Mouse (Mus musculus): Measurements from ENCODE around the gene Arhgef15. TPM values are rescaled to one million over a fixed set of nuclear protein-coding genes. Genes with fewer than 3 reads are reported as not detected.
"Not testable (repeated sequence)": the region's sequence is repeated elsewhere in the genome, so short reads cannot be mapped to it uniquely, and the experiment has no call there.

Arhgef15 gene
- total RNA-seq, 4 experiments from 2014 or later = 9.1 to 16.5 (median 12.0) TPM

DNA sequence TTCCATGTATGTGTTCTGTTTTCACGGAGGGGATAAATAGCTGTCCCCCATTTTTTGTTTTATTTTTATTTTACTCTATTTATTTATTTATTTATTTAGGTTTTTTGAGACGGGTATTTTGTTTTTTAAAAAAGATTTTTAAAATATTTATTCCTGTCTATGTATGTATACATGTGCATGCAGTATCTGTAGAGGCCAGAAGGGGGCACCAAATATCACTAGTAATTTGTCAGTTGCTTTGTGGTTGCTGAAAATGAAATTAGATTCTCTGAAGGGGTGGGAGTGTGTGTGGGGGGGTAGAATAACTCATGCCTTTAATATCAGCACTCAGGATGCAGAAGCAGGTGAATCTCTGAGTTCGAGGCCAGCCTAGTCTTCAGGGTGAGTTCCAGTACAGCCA is 8.6 kb upstream of the Arhgef15 start:
- peak in 1 of 2 experiments; percentile 55 for DNase-seq (ENCODE audit: low spot score in 2 of 2)

DNA sequence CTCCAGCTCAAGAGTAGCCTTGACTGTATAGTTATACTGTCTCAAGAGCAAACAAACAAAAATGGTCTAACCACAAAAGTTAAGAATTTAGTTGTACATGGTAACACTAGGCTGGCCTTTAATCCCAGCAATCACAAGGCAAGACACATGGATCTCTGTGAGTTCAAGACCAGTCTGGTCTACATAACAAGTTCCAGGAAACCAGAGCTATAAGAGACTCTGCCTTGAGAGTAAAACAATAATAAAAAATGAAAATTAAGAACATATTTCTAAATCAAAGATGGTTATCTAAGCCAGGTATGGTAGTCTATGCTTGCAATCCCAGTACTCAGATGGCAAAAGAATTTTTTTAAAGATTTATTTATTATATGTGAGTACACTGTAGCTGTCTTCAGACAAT is 7.8 kb upstream of the Arhgef15 start:
- no peak for DNase-seq (ENCODE audit: low spot score in 2 of 2)

GRCm38 (mm10) chr11:68963405-68963804 is 6.1 kb upstream of the Arhgef15 start:
- no peak for DNase-seq (ENCODE audit: low spot score in 2 of 2)

DNA sequence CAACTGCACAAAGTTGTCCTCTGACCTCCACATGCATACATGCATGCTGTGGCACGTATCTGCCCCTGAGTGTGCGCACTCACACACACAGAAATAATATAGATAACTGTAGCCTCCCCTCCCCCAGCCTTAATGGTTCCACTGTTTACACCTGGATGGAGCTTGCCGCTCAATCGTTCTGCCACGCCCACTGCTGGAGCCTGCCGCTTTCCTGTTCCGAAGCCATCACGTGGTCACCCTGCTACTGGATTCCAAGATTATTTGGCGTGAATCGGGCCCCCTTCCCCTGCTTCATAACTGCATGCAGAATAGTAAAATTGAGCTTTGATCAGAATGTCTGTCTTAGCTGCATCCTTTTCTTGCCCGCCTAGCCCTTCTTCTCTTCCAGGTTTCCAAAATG is 4.9 kb upstream of the Arhgef15 start:
- not testable (repeated sequence) for DNase-seq (ENCODE audit: low spot score in 2 of 2)

DNA sequence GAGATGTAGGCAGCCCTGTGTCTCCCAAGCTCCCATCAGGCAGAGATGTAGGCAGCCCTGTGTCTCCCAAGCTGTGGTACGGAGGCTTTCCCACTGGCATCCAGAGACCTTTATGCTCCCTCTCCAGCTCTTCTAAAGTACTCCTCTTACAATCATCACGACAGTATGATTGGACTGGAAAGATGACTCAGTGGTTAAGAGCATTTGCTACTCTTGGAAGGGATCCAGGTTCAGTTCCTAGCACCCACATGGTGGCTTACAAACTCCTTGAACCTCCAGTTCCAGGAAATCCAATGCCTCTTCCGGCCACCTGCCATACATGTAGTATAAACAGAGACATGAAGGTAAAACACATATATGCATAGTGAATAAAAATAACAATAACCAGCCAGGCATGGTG is 4.3 kb upstream of the Arhgef15 start:
- no peak for DNase-seq (ENCODE audit: low spot score in 2 of 2)

DNA sequence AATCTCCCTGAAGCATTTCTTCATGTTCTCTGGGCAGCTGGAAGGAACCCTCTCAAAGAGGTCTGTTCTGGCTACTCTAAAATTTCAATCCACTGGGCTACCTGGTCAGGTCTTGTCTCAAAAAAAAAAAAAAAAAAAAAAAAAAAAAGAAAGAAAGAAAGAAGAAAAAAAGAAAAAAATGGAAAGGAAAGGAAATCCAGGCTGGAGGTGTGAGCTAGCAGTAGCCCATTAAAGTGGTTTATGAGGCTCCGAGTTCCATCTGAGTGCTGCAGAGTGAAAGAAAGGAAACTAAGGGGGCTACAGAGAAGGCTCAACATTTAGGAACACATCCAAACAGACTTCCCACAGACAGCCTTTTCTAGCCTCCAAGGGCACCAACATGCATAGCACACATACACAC is 691 bp upstream of the Arhgef15 start:
- no peak for DNase-seq (ENCODE audit: low spot score in 2 of 2)

DNA sequence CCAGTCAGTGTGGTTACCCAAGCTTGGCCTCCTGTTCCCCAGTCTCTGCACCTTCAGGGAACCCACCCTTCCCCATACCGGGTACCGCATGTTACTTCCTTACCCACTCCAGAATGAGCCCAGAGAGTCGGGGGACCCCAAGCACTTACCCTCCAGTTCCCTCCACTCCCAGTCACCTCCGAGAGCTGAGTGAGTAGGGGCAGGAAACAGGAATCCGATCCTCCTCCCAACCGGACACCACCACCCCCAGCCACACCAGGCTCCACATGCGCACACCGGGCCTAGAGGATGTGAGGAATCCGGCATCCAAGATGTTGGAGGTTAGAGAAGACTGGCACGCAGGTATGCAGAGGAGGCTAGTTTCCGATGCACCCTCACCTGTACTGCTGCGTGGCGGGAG is 583 bp downstream of the Arhgef15 start:
- no peak for DNase-seq (ENCODE audit: low spot score in 2 of 2)

- DNase-seq (ENCODE audit: low spot score in 2 of 2) = no peak
These were observed 1.2 kb downstream of the Arhgef15 start for GRCm38 (mm10) chr11:68956107-68956506.

DNA sequence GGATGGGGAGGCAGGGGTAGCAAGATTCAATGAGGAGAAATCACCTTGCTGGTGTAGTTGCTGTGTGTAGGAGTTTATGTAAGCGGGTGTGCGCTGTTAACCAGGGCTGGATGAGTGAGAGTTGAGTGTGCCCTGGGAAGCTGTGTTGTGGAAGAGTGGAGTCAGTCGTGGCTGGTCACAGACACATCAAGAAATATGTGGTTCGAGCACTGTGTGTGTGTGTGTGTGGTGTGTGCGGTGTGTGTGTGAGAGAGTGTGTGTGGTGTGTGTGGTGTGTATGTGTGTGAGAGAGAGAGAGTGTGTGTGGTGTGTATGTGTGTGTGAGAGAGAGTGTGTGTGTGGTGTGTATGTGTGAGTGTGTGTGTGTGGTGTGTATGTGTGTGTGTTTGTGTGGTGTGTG is 1.8 kb downstream of the Arhgef15 start:
- DNase-seq (ENCODE audit: low spot score in 2 of 2) = no peak

DNA sequence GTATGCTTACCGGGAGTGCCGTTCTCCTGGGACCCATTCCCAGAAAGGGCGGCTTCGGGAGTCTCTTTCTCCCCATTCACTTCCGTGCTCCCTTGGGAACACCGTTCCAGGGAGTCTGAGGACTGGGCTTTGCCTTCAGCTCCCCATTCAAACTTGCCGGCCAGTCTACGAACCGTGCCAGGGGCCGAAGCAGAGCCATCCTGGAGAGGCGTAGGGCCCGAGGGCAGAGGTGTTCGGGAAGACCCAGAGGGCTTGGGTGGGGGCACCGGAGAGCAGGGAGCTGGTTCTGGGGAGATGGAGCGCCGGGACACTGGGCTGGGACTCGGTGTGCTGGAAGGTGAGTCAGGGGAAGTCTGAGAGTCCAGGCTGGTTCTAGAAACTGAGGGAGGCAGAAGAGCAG is 2.9 kb downstream of the Arhgef15 start:
- DNase-seq (ENCODE audit: low spot score in 2 of 2) = no peak

GRCm38 (mm10) chr11:68953903-68954302 is 3.4 kb downstream of the Arhgef15 start:
- DNase-seq (ENCODE audit: low spot score in 2 of 2) = no peak

- no peak for DNase-seq (ENCODE audit: low spot score in 2 of 2)
These were observed 9.7 kb downstream of the Arhgef15 start for GRCm38 (mm10) chr11:68947542-68947993.

GRCm38 (mm10) chr11:68946806-68947440 is 10.4 kb downstream of the Arhgef15 start:
- DNase-seq (ENCODE audit: low spot score in 2 of 2) = no peak

- no peak for DNase-seq (ENCODE audit: low spot score in 2 of 2)
These were observed 11.3 kb downstream of the Arhgef15 start for GRCm38 (mm10) chr11:68946001-68946400.

GRCm38 (mm10) chr11:68945245-68945644 is 12.0 kb downstream of the Arhgef15 start:
- DNase-seq (ENCODE audit: low spot score in 2 of 2) = no peak

- DNase-seq (ENCODE audit: low spot score in 2 of 2) = no peak
These were observed 14.5 kb downstream of the Arhgef15 start for GRCm38 (mm10) chr11:68942731-68943130.

- DNase-seq (ENCODE audit: low spot score in 2 of 2) = no peak
These were observed 16.8 kb downstream of the Arhgef15 start for GRCm38 (mm10) chr11:68940516-68940915.

GRCm38 (mm10) chr11:68939451-68940304 is 17.6 kb downstream of the Arhgef15 start:
- peak; percentile 87 to 89 for DNase-seq (ENCODE audit: low spot score in 2 of 2)

DNA sequence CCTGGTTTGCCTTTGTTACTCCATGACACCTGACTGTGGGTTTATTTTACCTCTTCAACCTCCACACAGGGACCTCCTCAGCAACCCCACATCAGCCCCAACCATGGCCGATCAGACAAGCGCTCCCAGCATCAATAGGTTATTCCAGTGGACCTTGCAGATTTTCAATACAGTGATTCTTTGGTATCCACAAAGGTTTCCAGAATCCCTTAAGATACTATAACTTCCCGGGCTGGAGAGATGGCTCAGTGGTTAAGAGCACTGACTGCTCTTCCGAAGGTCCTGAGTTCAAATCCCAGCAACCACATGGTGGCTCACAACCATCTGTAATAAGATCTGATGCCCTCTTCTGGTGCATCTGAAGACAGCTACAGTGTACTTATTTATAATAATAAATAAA is 20.3 kb downstream of the Arhgef15 start:
- DNase-seq (ENCODE audit: low spot score in 2 of 2) = not testable (repeated sequence)

DNA sequence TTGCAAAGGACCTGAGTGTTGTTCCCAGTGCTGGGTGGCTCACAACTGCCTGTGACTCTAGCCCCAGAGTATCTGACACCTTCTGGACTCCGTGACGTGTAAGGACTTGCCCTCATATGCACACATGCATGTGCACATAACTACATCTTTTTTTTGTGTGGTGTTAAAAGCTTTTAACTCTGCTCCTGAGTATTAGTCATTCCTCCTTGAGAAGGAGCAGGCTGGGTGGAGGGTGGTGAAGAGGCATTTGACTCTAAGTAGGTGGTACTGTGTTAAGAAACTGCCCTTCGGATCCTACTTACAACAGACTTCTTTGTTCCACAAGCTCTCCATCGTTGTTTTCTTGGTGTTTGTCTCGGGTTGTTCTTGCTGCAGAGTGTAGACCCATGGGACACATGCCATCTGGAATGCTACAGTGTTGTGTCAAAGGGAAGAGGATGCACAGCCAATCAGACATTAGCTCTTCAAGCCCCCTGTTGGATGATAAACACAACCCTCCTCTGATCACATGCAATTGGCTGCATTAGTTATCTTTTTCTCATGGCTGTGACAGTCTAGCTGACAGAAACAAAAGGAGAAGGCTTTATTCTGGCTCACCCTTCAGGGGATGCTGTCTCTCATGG is 23.3 kb downstream of the Arhgef15 start:
- no peak for DNase-seq (ENCODE audit: low spot score in 2 of 2)

GRCm38 (mm10) chr11:68929947-68930346 is 27.3 kb downstream of the Arhgef15 start:
- no peak for DNase-seq (ENCODE audit: low spot score in 2 of 2)

GRCm38 (mm10) chr11:68926981-68927380 is 30.3 kb downstream of the Arhgef15 start, which contains the start of gene Odf4:
TSS of gene Odf4 (minus strand) at chr11:68927081.
- DNase-seq (ENCODE audit: low spot score in 2 of 2) = no peak

Data from layer of hippocampus, adult 8-10 months (tissue).